Mouse (Mus musculus) heart, embryonic 13.5 days (tissue): ENCODE measurements around the gene Sumo1. TPM values are rescaled to one million over a fixed set of nuclear protein-coding genes. Genes with fewer than 3 reads are reported as not detected.

Source experiments
- ATAC-seq: fragments of 200-750 bp; cut with Nextera tagmentation; 2 replicates; pipeline ENCODE4 v1.8.0; 2017; ENCODE audit warnings: moderate TSS enrichment; ENCODE audit not compliant: insufficient number of reproducible peaks, low FRiP score, low TSS enrichment; ENCODE audit errors: extremely low read depth
- H3K27ac ChIP-seq: fragments of 300-500 bp; sonication (generic); replicated peaks from 2 replicates; pipeline ENCODE4 v1.5.1; 2015; ENCODE audit warnings: moderate library complexity, mild to moderate bottlenecking, inconsistent platforms
- H3K27me3 ChIP-seq: fragments of 300-500 bp; sonication (generic); replicated peaks from 2 replicates; pipeline ENCODE4 v1.6.1; 2015; ENCODE audit warnings: mild to moderate bottlenecking, inconsistent platforms
- H3K36me3 ChIP-seq: fragments of 300-500 bp; sonication (generic); 2 replicates; pipeline ENCODE4 v1.6.1; 2015; ENCODE audit warnings: mild to moderate bottlenecking, inconsistent platforms
- H3K4me1 ChIP-seq: fragments of 300-500 bp; sonication (generic); 2 replicates; pipeline ENCODE4 v1.6.1; 2015; ENCODE audit warnings: inconsistent platforms
- H3K4me2 ChIP-seq: fragments of 300-500 bp; sonication (generic); 2 replicates; pipeline ENCODE4 v1.6.1; 2015; ENCODE audit warnings: inconsistent platforms, mild to moderate bottlenecking, moderate library complexity
- H3K4me3 ChIP-seq: fragments of 300-500 bp; sonication (generic); 2 replicates; pipeline ENCODE4 v1.5.1; 2015; ENCODE audit warnings: moderate library complexity, mild to moderate bottlenecking, inconsistent platforms
- H3K9ac ChIP-seq: fragments of 300-500 bp; sonication (generic); 2 replicates; pipeline ENCODE4 v1.6.1; 2015; ENCODE audit warnings: inconsistent platforms, mild to moderate bottlenecking, moderate library complexity
- H3K9me3 ChIP-seq: fragments of 300-500 bp; sonication (generic); 2 replicates; pipeline ENCODE4 v1.6.1; 2016; ENCODE audit warnings: inconsistent platforms
- WGBS: fragments of 180-500 bp; shearing (Covaris S2); methylation state at CpG from one replicate; pipeline ENCODE4 v1.1.7; 2015; ENCODE audit warnings: mixed read lengths; 5-methylcytosine and 5-hydroxymethylcytosine counted together
- polyA plus RNA-seq: library from polyadenylated mRNA; unstranded; fragments of >200 nt; fragmentation: Nextera tagmentation; extraction: Ambion mirVana; gene quantifications from 2 replicates; pipeline ENCODE4 v1.2.1, GENCODE M21; 2015

Gene Sumo1
- polyA plus RNA-seq, 1 experiment from 2014 or later = 223 TPM

- H3K4me2 ChIP-seq = no peak overlapping the region
- 63% methylated on average over 4 of the region's 4 CpGs for WGBS
- H3K4me1 ChIP-seq = no peaks in the 10 kb centered on the region
- no peak overlapping the region for H3K27ac ChIP-seq
- no peak for ATAC-seq
- no peaks in the 10 kb centered on the region for H3K36me3 ChIP-seq
- no peak overlapping the region for H3K9ac ChIP-seq
- H3K9me3 ChIP-seq = no peaks in the 10 kb centered on the region
- peaks cover 22% of the 10 kb centered on the region for H3K27me3 ChIP-seq
- no peak overlapping the region for H3K4me3 ChIP-seq
Observed at GRCm38 (mm10) chr1:59570767-59571166, 99.9 kb downstream of the Sumo1 start.

GRCm38 (mm10) chr1:59569301-59569700 is 101.3 kb downstream of the Sumo1 start:
- WGBS = 85% methylated on average over 5 of the region's 5 CpGs
- no peaks in the 10 kb centered on the region for H3K4me1 ChIP-seq
- no peaks in the 10 kb centered on the region for H3K36me3 ChIP-seq
- no peak overlapping the region for H3K4me2 ChIP-seq
- H3K9me3 ChIP-seq = no peaks in the 10 kb centered on the region
- peaks cover 16% of the 10 kb centered on the region for H3K27me3 ChIP-seq
- H3K9ac ChIP-seq = no peak overlapping the region
- no peak for ATAC-seq
- H3K27ac ChIP-seq = no peak overlapping the region
- no peak overlapping the region for H3K4me3 ChIP-seq

GRCm38 (mm10) chr1:59568283-59568682 is 102.4 kb downstream of the Sumo1 start:
- H3K36me3 ChIP-seq = no peaks in the 10 kb centered on the region
- no peak overlapping the region for H3K4me3 ChIP-seq
- H3K9me3 ChIP-seq = 0 out of 2 replicates have a peak, but pooled peaks cover under 1% of the 10 kb centered on the region
- no peak overlapping the region for H3K27ac ChIP-seq
- H3K27me3 ChIP-seq = peaks cover 10% of the 10 kb centered on the region; the same call in 1 of the 2 replicates
- no peaks in the 10 kb centered on the region for H3K4me1 ChIP-seq
- H3K9ac ChIP-seq = no peak overlapping the region
- no peak for ATAC-seq
- no peak overlapping the region for H3K4me2 ChIP-seq
- 87% methylated on average over 1 of the region's 1 CpGs for WGBS

- Histone ChIP-seq H3K4me1 (no peaks in the 10 kb centered on the region), H3K36me3 (no peaks in the 10 kb centered on the region), H3K4me2 (no peak overlapping the region), H3K4me3 (no peak overlapping the region), H3K9me3 (0 out of 2 replicates have a peak, but pooled peaks cover 3% of the 10 kb centered on the region), H3K27me3 (peaks cover 9% of the 10 kb centered on the region; the same call in 1 of the 2 replicates), H3K9ac (no peak overlapping the region), H3K27ac (no peak overlapping the region)
- 83% methylated on average over 4 of the region's 4 CpGs for WGBS
- no peak for ATAC-seq
Observed at GRCm38 (mm10) chr1:59567521-59567920, 103.1 kb downstream of the Sumo1 start.

GRCm38 (mm10) chr1:59566926-59567325 is 103.7 kb downstream of the Sumo1 start:
- Histone ChIP-seq H3K4me1 (no peaks in the 10 kb centered on the region), H3K27me3 (peaks cover 9% of the 10 kb centered on the region; the same call in 1 of the 2 replicates), H3K27ac (no peak overlapping the region), H3K4me2 (no peak overlapping the region), H3K4me3 (no peak overlapping the region), H3K9ac (no peak overlapping the region), H3K9me3 (0 out of 2 replicates have a peak, but pooled peaks cover 3% of the 10 kb centered on the region), H3K36me3 (no peaks in the 10 kb centered on the region)
- whole genome bisulfite sequencing = 60% methylated on average over 6 of the region's 6 CpGs
- no peak for ATAC-seq

GRCm38 (mm10) chr1:59566281-59566680 is 104.4 kb downstream of the Sumo1 start:
- H3K27ac ChIP-seq = no peak overlapping the region
- 0 out of 2 replicates have a peak, but pooled peaks cover 3% of the 10 kb centered on the region for H3K9me3 ChIP-seq
- 70% methylated on average over 7 of the region's 7 CpGs for WGBS

GRCm38 (mm10) chr1:59565804-59566203 is 104.8 kb downstream of the Sumo1 start:
- no peak for ATAC-seq
- 68% methylated on average over 5 of the region's 5 CpGs for WGBS

More at GRCm38 (mm10) chr1:59566281-59566680, 104.4 kb downstream of the Sumo1 start:
- no peak overlapping the region for H3K4me3 ChIP-seq
- no peak overlapping the region for H3K9ac ChIP-seq
- no peak for ATAC-seq
- H3K4me2 ChIP-seq = no peak overlapping the region
- H3K27me3 ChIP-seq = peaks cover 9% of the 10 kb centered on the region; the same call in 1 of the 2 replicates
- H3K4me1 ChIP-seq = no peaks in the 10 kb centered on the region
- H3K36me3 ChIP-seq = no peaks in the 10 kb centered on the region

GRCm38 (mm10) chr1:59563581-59563980 is 107.1 kb downstream of the Sumo1 start:
- Histone ChIP-seq H3K36me3 (no peaks in the 10 kb centered on the region), H3K9me3 (0 out of 2 replicates have a peak, but pooled peaks cover 3% of the 10 kb centered on the region), H3K27me3 (peaks cover 6% of the 10 kb centered on the region; the same call in 1 of the 2 replicates), H3K27ac (no peak overlapping the region), H3K4me2 (no peak overlapping the region), H3K9ac (no peak overlapping the region), H3K4me1 (no peaks in the 10 kb centered on the region), H3K4me3 (no peak overlapping the region)
- no peak for ATAC-seq
- 75% methylated on average over 2 of the region's 2 CpGs for WGBS

More at GRCm38 (mm10) chr1:59565804-59566203, 104.8 kb downstream of the Sumo1 start:
- H3K4me3 ChIP-seq = no peak overlapping the region
- 0 out of 2 replicates have a peak, but pooled peaks cover 3% of the 10 kb centered on the region for H3K9me3 ChIP-seq
- no peak overlapping the region for H3K9ac ChIP-seq
- H3K27ac ChIP-seq = no peak overlapping the region
- no peaks in the 10 kb centered on the region for H3K4me1 ChIP-seq
- no peak overlapping the region for H3K4me2 ChIP-seq
- H3K27me3 ChIP-seq = peaks cover 9% of the 10 kb centered on the region; the same call in 1 of the 2 replicates
- H3K36me3 ChIP-seq = no peaks in the 10 kb centered on the region

GRCm38 (mm10) chr1:59553708-59554107 is 116.9 kb downstream of the Sumo1 start:
- Histone ChIP-seq H3K4me3 (no peak overlapping the region), H3K4me2 (no peak overlapping the region), H3K36me3 (no peaks in the 10 kb centered on the region), H3K27ac (no peak overlapping the region), H3K9me3 (no peaks in the 10 kb centered on the region; the same call in 1 of the 2 replicates), H3K9ac (no peak overlapping the region), H3K4me1 (peaks cover 4% of the 10 kb centered on the region; the same call in 1 of the 2 replicates), H3K27me3 (peaks cover 6% of the 10 kb centered on the region)
- 62% methylated on average over 5 of the region's 5 CpGs for WGBS
- no peak for ATAC-seq

GRCm38 (mm10) chr1:59550996-59551395 is 119.6 kb downstream of the Sumo1 start:
- H3K9me3 ChIP-seq = no peaks in the 10 kb centered on the region; the same call in 1 of the 2 replicates
- no peak overlapping the region for H3K4me3 ChIP-seq
- peaks cover 4% of the 10 kb centered on the region; the same call in 1 of the 2 replicates for H3K4me1 ChIP-seq
- H3K27me3 ChIP-seq = peaks cover 12% of the 10 kb centered on the region
- no peak overlapping the region for H3K4me2 ChIP-seq
- no peak overlapping the region for H3K27ac ChIP-seq
- no peak for ATAC-seq
- no peak overlapping the region for H3K9ac ChIP-seq
- no peaks in the 10 kb centered on the region for H3K36me3 ChIP-seq
- WGBS = 63% methylated on average over 11 of the region's 11 CpGs

- Histone ChIP-seq H3K27ac (no peak overlapping the region), H3K9ac (no peak overlapping the region), H3K4me3 (no peak overlapping the region), H3K9me3 (no peaks in the 10 kb centered on the region; the same call in 1 of the 2 replicates), H3K4me1 (peaks cover 4% of the 10 kb centered on the region; the same call in 1 of the 2 replicates), H3K4me2 (no peak overlapping the region), H3K36me3 (no peaks in the 10 kb centered on the region), H3K27me3 (peaks cover 16% of the 10 kb centered on the region)
- WGBS = 42% methylated on average over 6 of the region's 6 CpGs
- no peak for ATAC-seq
Observed at GRCm38 (mm10) chr1:59550227-59550626, 120.4 kb downstream of the Sumo1 start.
